Mouse (Mus musculus) mature B cell (primary cell): ENCODE results near the gene Cldn15.
"Not testable (repeated sequence)": the region's sequence is repeated elsewhere in the genome, so short reads cannot be mapped to it uniquely, and the experiment has no call there.

Source experiments
- in situ Hi-C: fragments of 300-500 bp; cut with MboI; formaldehyde crosslinking; loops from 2 replicates; pipeline ENCODE4 v1.14.3; 2019

Cldn15 gene

GRCm38 (mm10) chr5:136949551-136950336, 16.7 kb upstream of the Cldn15 start:
- in situ Hi-C loops = not testable (repeated sequence)

GRCm38 (mm10) chr5:136950521-136950920, 15.9 kb upstream of the Cldn15 start:
- in situ Hi-C loops = no loop called here

GRCm38 (mm10) chr5:136952153-136952552, 14.3 kb upstream of the Cldn15 start:
- in situ Hi-C loops = no loop called here

- in situ Hi-C loops = no loop called here
Measured at GRCm38 (mm10) chr5:136953015-136953414, 13.4 kb upstream of the Cldn15 start, which contains the start of gene Fis1. TSS of gene Fis1 (plus strand) at chr5:136953275.

GRCm38 (mm10) chr5:136953440-136953951, 12.9 kb upstream of the Cldn15 start:
- in situ Hi-C loops = no loop called here

GRCm38 (mm10) chr5:136955622-136956021, 10.8 kb upstream of the Cldn15 start:
- in situ Hi-C loops = no loop called here

GRCm38 (mm10) chr5:136957250-136957649, 9.2 kb upstream of the Cldn15 start:
- in situ Hi-C loops = no loop called here

- in situ Hi-C loops = no loop called here
Measured at GRCm38 (mm10) chr5:136958991-136959605, 7.3 kb upstream of the Cldn15 start.

- in situ Hi-C loops = no loop called here
Measured at GRCm38 (mm10) chr5:136960053-136960452, 6.4 kb upstream of the Cldn15 start.

- in situ Hi-C loops = no loop called here
Measured at GRCm38 (mm10) chr5:136961334-136961982, 5.0 kb upstream of the Cldn15 start.

GRCm38 (mm10) chr5:136961983-136962461, 4.4 kb upstream of the Cldn15 start:
- in situ Hi-C loops = no loop called here

GRCm38 (mm10) chr5:136962501-136962900, 3.9 kb upstream of the Cldn15 start:
- in situ Hi-C loops = no loop called here

GRCm38 (mm10) chr5:136962966-136963540, 3.4 kb upstream of the Cldn15 start:
- in situ Hi-C loops = no loop called here

GRCm38 (mm10) chr5:136965210-136965609, 1.2 kb upstream of the Cldn15 start:
- in situ Hi-C loops = no loop called here

GRCm38 (mm10) chr5:136965686-136966085, 730 bp upstream of the Cldn15 start:
- in situ Hi-C loops = no loop called here

- in situ Hi-C loops = no loop called here
Measured at GRCm38 (mm10) chr5:136966861-136967455, 542 bp downstream of the Cldn15 start.

- in situ Hi-C loops = no loop called here
Measured at GRCm38 (mm10) chr5:136967592-136967991, 1.2 kb downstream of the Cldn15 start.

GRCm38 (mm10) chr5:136970703-136971102, 4.3 kb downstream of the Cldn15 start:
- in situ Hi-C loops = no loop called here

GRCm38 (mm10) chr5:136973670-136974069, 7.3 kb downstream of the Cldn15 start:
- in situ Hi-C loops = no loop called here

- in situ Hi-C loops = no loop called here
Measured at GRCm38 (mm10) chr5:136977769-136978168, 11.4 kb downstream of the Cldn15 start.

GRCm38 (mm10) chr5:136979762-136980161, 13.3 kb downstream of the Cldn15 start:
- in situ Hi-C loops = no loop called here

- in situ Hi-C loops = no loop called here
Measured at GRCm38 (mm10) chr5:136980974-136981373, 14.6 kb downstream of the Cldn15 start.
